Mouse (Mus musculus): ENCODE measurements around the gene Pcsk6.

DNA sequence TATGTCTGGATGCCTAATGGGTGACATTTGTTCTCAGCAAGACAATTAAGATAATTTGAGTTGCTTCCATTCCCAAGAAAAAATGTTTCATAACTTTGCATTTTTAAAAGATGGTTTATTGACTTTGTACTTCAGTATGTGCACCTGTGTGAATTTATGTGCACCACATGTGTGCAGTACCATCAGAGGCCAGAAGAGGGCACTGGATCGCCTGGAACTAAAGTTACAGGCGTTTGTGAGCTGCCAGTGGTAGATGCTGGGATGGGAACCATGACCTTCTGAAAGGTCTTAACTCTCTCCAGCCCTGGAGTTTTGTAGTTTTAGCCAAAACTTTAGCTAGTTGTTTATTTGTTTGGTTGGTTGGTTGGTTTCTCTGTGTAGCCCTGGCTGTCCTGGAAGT is 18.3 kb upstream of the Pcsk6 start:
- no peak for TF ChIP-seq CTCF (IDR thresholded peaks at IDR 0.05; ENCODE audit: control insufficient read depth, insufficient read depth, insufficient read length)
- no peak for TF ChIP-seq MYOG (IDR thresholded peaks at IDR 0.05; ENCODE audit: control insufficient read depth, extremely low read depth, insufficient read length)
- TF ChIP-seq MAX (IDR thresholded peaks at IDR 0.05), result no peak
- no peak for TF ChIP-seq USF1 (IDR thresholded peaks at IDR 0.05; ENCODE audit: low read depth)
- TF ChIP-seq FOSL1 (IDR thresholded peaks at IDR 0.05; ENCODE audit: insufficient read depth, low read length, poor library complexity, severe bottlenecking), result no peak
